Mouse (Mus musculus): ENCODE measurements around the gene Rnd2. TPM values are rescaled to one million over a fixed set of nuclear protein-coding genes. Genes with fewer than 3 reads are reported as not detected.
"Not testable (repeated sequence)": the region's sequence is repeated elsewhere in the genome, so short reads cannot be mapped to it uniquely, and the experiment has no call there.

Rnd2 gene
- total and polyA plus RNA-seq, 3 experiments = 26.5 to 46.4 (median 36.6) TPM

- Histone ChIP-seq H3K9me3 (replicated peaks) (no peaks in the 10 kb centered on the region), H3K4me1 (ENCODE audit: insufficient read depth, low read depth, low read length) (peaks cover 11% of the 10 kb centered on the region), H3K27me3 (ENCODE audit: insufficient read depth, low read length) (no peaks in the 10 kb centered on the region), H3K36me3 (replicated peaks) (peaks cover 55% of the 10 kb centered on the region), H3K4me3 (ENCODE audit: low read depth, low read length) (no peak overlapping the region)
- no peak for ATAC-seq (ENCODE audit: extremely low read depth, insufficient number of reproducible peaks, low FRiP score, poor library complexity, severe bottlenecking)
- TF ChIP-seq TAL1 (conservative IDR thresholded peaks at IDR 0.05; ENCODE audit: low read depth, low read length) = no peak
- TF ChIP-seq POLR2AphosphoS5 (IDR thresholded peaks at IDR 0.05; ENCODE audit: insufficient replicate concordance, low read depth, low read length) = no peak
- no peak for TF ChIP-seq GATA2 (IDR thresholded peaks at IDR 0.05; ENCODE audit: borderline replicate concordance, low read depth, low read length)
- DNase-seq (ENCODE audit: low spot score) = no peak
These were observed 29.0 kb upstream of the Rnd2 start for GRCm38 (mm10) chr11:101435831-101436230.

GRCm38 (mm10) chr11:101436916-101437315 lies 27.9 kb upstream of the Rnd2 start:
- Histone ChIP-seq H3K9me3 (replicated peaks) (no peaks in the 10 kb centered on the region), H3K4me3 (ENCODE audit: low read depth, low read length) (no peak overlapping the region), H3K36me3 (replicated peaks) (peaks cover 45% of the 10 kb centered on the region), H3K27me3 (ENCODE audit: insufficient read depth, low read length) (no peaks in the 10 kb centered on the region), H3K4me1 (ENCODE audit: insufficient read depth, low read depth, low read length) (peaks cover 11% of the 10 kb centered on the region)
- TF ChIP-seq POLR2AphosphoS5 (IDR thresholded peaks at IDR 0.05; ENCODE audit: insufficient replicate concordance, low read depth, low read length) = no peak
- TF ChIP-seq GATA1 (IDR thresholded peaks at IDR 0.05; ENCODE audit: borderline replicate concordance, low read length) = no peak
- TF ChIP-seq GATA2 (IDR thresholded peaks at IDR 0.05; ENCODE audit: borderline replicate concordance, low read depth, low read length) = no peak
- TF ChIP-seq TAL1 (conservative IDR thresholded peaks at IDR 0.05; ENCODE audit: low read depth, low read length) = no peak
- no peak for TF ChIP-seq CTCF (IDR thresholded peaks at IDR 0.05; ENCODE audit: low read depth, low read length)
- DNase-seq (ENCODE audit: low spot score) (no peak), ATAC-seq (ENCODE audit: extremely low read depth, insufficient number of reproducible peaks, low FRiP score, poor library complexity, severe bottlenecking) (no peak)

GRCm38 (mm10) chr11:101438006-101438405 lies 26.8 kb upstream of the Rnd2 start:
- DNase-seq (ENCODE audit: low spot score); H3K9me3 ChIP-seq (replicated peaks); H3K4me3 ChIP-seq (ENCODE audit: low read depth, low read length); H3K27me3 ChIP-seq (ENCODE audit: insufficient read depth, low read length); ATAC-seq (ENCODE audit: extremely low read depth, insufficient number of reproducible peaks, low FRiP score, poor library complexity, severe bottlenecking): not testable (repeated sequence)
- Histone ChIP-seq H3K4me1 (ENCODE audit: insufficient read depth, low read depth, low read length) (peaks cover 12% of the 10 kb centered on the region), H3K36me3 (replicated peaks) (peaks cover 40% of the 10 kb centered on the region)

DNA sequence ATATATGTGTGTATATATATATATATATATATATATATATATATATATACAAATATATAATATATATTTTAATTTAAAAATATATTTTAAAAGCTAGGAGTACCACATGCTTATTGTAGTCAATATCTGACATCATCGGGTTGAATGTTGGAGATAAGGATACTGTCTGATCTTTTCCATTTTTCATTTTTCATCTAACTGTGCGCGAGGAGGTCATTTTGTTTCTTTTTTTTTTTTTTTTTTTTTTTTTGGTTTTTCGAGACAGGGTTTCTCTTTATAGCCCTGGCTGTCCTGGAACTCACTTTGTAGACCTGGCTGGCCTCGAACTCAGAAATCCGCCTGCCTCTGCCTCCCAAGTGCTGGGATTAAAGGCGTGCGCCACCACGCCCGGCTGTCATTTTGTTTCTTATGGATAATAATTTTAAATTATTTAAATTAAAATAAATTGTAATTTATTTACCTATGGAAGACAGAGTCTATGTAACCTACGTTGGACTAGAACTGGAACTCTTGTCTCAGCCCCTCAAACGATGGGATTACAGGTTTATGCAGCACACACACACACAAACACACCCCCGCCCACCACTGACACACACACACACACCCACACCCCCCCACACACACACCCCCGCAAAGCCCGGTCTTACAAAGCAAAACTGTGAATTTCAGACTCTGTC lies 23.2 kb upstream of the Rnd2 start:
- peaks cover 27% of the 10 kb centered on the region for H3K4me1 ChIP-seq (ENCODE audit: insufficient read depth, low read depth, low read length)
- H3K27me3 ChIP-seq (ENCODE audit: insufficient read depth, low read length); H3K9me3 ChIP-seq (replicated peaks); DNase-seq (ENCODE audit: low spot score); ATAC-seq (ENCODE audit: extremely low read depth, insufficient number of reproducible peaks, low FRiP score, poor library complexity, severe bottlenecking): not testable (repeated sequence)
- H3K36me3 ChIP-seq (replicated peaks) = peaks cover 40% of the 10 kb centered on the region
- peak overlapping the region; percentile 87 for H3K4me3 ChIP-seq (ENCODE audit: low read depth, low read length)

DNA sequence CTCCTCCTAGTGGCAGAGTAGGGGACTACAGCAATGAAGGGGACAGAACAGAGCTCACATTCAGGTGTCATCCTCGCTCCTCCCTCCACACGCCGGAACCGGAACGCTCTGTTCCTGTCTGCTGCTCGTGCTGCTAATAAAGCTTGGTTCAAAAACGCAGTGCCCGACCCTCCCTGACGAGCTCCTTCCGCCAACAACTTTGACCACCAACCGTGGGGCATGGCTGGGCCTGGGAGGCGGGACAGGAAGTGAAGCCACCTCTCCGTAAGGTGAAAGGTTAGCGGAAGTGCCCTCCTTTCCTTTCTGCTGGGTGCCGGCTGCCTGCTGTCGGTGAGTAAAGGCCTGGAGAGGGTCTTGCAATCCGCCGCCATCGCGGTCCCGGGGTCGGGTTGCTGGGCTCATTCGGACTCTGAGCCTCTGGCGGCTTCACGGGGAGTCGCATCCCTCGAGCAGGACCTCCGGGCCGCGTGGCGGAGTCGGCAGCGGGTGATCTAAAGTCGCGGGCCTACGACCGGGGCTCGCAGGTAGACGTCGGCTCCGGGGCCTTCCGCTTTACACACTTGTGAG lies 22.6 kb upstream of the Rnd2 start, which contains the start of gene Rpl27:
Rpl27 (plus strand) TSS at position 172 of the 567 bp plus-strand sequence.
- Histone ChIP-seq H3K4me3 (ENCODE audit: low read depth, low read length) (peak within 1 kb of the TSS; percentile 87), H3K9me3 (replicated peaks) (no peaks in the 10 kb centered on the region), H3K27me3 (ENCODE audit: insufficient read depth, low read length) (no peaks in the 10 kb centered on the region), H3K4me1 (ENCODE audit: insufficient read depth, low read depth, low read length) (peaks cover 27% of the 10 kb centered on the region), H3K36me3 (replicated peaks) (peaks cover 36% of the 10 kb centered on the region)
- ATAC-seq (ENCODE audit: extremely low read depth, insufficient number of reproducible peaks, low FRiP score, poor library complexity, severe bottlenecking) (peak; percentile 97), DNase-seq (ENCODE audit: low spot score) (peak; percentile 84)
- TF ChIP-seq CTCF (IDR thresholded peaks at IDR 0.05; ENCODE audit: low read depth, low read length) = peak; percentile 62
- TF ChIP-seq POLR2AphosphoS5 (IDR thresholded peaks at IDR 0.05; ENCODE audit: insufficient replicate concordance, low read depth, low read length) = no peak
- no peak for TF ChIP-seq GATA2 (IDR thresholded peaks at IDR 0.05; ENCODE audit: borderline replicate concordance, low read depth, low read length)
- TF ChIP-seq TAL1 (conservative IDR thresholded peaks at IDR 0.05; ENCODE audit: low read depth, low read length) = no peak

GRCm38 (mm10) chr11:101442760-101443159 lies 22.0 kb upstream of the Rnd2 start:
- Histone ChIP-seq H3K9me3 (replicated peaks) (no peaks in the 10 kb centered on the region), H3K36me3 (replicated peaks) (peaks cover 37% of the 10 kb centered on the region), H3K4me3 (ENCODE audit: low read depth, low read length) (peak overlapping the region; percentile 87), H3K4me1 (ENCODE audit: insufficient read depth, low read depth, low read length) (peaks cover 32% of the 10 kb centered on the region), H3K27me3 (ENCODE audit: insufficient read depth, low read length) (no peaks in the 10 kb centered on the region)
- DNase-seq (ENCODE audit: low spot score) = no peak
- no peak for ATAC-seq (ENCODE audit: extremely low read depth, insufficient number of reproducible peaks, low FRiP score, poor library complexity, severe bottlenecking)
- TF ChIP-seq TAL1 (conservative IDR thresholded peaks at IDR 0.05; ENCODE audit: low read depth, low read length) = no peak
- TF ChIP-seq GATA2 (IDR thresholded peaks at IDR 0.05; ENCODE audit: borderline replicate concordance, low read depth, low read length) = no peak
- no peak for TF ChIP-seq CTCF (IDR thresholded peaks at IDR 0.05; ENCODE audit: low read depth, low read length)
- no peak for TF ChIP-seq POLR2AphosphoS5 (IDR thresholded peaks at IDR 0.05; ENCODE audit: insufficient replicate concordance, low read depth, low read length)
- no peak for TF ChIP-seq GATA1 (IDR thresholded peaks at IDR 0.05; ENCODE audit: borderline replicate concordance, low read length)

DNA sequence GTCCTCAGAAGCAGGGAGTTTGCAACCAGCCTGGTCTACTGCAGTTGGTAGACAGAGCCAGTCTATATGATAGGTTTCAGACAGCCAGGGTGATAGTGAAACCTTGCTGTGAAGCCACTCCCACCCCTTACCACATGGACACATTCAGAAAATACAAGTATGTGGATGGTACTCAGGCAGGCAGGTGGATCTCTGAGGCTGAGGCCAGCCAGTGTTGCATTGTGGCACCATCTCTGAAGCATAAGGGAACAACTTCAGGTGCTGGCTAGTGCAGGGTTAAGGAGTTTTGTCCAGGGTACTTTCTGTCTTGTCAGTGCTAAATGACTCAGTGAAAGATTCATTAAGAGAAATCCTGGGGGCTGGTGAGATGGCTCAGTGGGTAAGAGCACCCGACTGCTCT lies 18.5 kb upstream of the Rnd2 start:
- TF ChIP-seq POLR2AphosphoS5 (IDR thresholded peaks at IDR 0.05; ENCODE audit: insufficient replicate concordance, low read depth, low read length) (0 out of 2 replicates have a peak, but pooled peaks have one; percentile 38), GATA1 (IDR thresholded peaks at IDR 0.05; ENCODE audit: borderline replicate concordance, low read length) (no peak)
- no peaks in the 10 kb centered on the region for H3K27me3 ChIP-seq (ENCODE audit: insufficient read depth, low read length)
- ATAC-seq (ENCODE audit: extremely low read depth, insufficient number of reproducible peaks, low FRiP score, poor library complexity, severe bottlenecking) (no peak), DNase-seq (ENCODE audit: low spot score) (no peak)
- peaks cover 42% of the 10 kb centered on the region for H3K36me3 ChIP-seq (replicated peaks)
- H3K9me3 ChIP-seq (replicated peaks) = no peaks in the 10 kb centered on the region
- no peak overlapping the region for H3K4me3 ChIP-seq (ENCODE audit: low read depth, low read length)
- H3K4me1 ChIP-seq (ENCODE audit: insufficient read depth, low read depth, low read length) = peaks cover 58% of the 10 kb centered on the region

DNA sequence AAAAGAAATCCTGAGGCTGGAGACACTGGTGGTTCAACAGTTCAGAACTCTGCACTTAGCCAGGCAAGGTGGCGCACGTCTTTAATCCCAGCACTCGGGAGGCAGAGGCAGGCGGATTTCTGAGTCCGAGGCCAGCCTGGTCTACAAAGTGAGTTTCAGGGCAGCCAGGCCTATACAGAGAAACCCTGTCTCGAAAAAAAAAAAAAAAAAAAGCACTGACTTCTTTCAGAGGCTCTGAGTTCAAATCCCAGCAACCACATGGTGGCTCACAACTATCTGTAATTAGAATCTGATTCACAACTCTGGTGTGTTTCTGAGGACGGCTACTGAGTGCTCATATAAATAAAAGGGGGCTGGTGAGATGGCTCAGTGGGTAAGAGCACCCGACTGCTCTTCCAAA lies 17.9 kb upstream of the Rnd2 start:
- Histone ChIP-seq H3K4me1 (ENCODE audit: insufficient read depth, low read depth, low read length) (peaks cover 63% of the 10 kb centered on the region), H3K36me3 (replicated peaks) (peaks cover 45% of the 10 kb centered on the region)
- H3K9me3 ChIP-seq (replicated peaks); H3K27me3 ChIP-seq (ENCODE audit: insufficient read depth, low read length); DNase-seq (ENCODE audit: low spot score); ATAC-seq (ENCODE audit: extremely low read depth, insufficient number of reproducible peaks, low FRiP score, poor library complexity, severe bottlenecking); H3K4me3 ChIP-seq (ENCODE audit: low read depth, low read length): not testable (repeated sequence)
